Mouse (Mus musculus) lung, postnatal 25 days (tissue): ENCODE measurements around the gene Sdf4.

ENCODE experiments used
- DNase-seq: peaks from one replicate; pipeline ENCODE4 v3.0.0; 2022; ENCODE audit warnings: low spot score

Sdf4 gene

DNA sequence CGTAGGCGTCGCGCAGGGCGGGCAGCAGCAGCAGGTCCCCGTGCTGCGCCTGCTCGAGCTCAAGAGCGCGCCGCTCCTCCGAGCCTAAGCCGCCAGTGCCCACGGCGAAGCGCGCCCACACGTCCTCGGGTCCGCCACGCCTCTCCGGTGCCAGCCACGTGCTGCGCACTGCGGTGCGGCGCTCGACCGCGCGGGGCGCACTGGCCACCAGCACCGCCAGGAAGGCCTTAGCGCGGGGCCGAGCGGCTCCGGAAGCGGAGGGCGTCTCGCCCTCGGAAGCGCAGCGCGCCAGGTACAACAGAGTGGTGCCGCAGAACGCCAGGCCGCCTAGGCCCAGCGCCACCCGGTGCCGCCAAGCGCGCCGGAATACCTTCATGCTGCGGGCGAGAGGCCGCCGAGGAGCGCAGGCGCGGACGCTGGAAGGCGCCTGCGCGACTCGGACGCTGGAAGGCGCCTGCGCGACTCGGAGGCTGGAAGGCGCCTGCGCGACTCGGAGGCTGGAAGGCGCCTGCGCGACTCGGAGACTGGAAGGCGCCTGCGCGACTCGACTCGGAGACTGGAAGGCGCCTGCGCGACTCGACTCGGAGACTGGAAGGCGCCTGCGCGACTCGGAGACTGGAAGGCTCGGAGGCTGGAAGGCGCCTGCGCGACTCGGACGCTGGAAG, at the start of gene Sdf4, which contains the start of gene B3galt6:
Sdf4 (plus strand) TSS at position 632 of the 665 bp plus-strand sequence.
B3galt6 (minus strand) TSS at position 409 of the 665 bp plus-strand sequence.
- peak; percentile 78 for DNase-seq

DNA sequence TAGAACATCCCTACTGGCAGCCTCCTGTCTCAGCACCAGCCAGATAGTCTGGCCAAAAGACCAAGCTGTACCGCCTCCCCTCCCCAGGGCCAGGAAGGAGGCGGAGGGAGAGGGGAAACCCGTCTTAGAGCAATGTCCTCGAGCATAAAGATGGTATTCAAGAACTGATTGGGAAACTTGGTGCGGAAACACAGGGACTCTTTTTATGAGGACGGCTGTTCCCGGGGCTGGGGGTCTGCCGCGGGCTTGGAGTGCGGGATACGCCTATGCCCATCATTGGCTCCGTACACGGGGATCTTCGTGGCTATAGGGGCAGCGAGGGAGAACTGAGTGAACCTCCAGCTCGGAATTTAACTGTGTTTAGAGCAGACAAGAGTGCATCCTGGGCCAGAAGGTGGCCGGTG, 49.6 kb upstream of the Sdf4 start:
- DNase-seq = peak; percentile 25

DNA sequence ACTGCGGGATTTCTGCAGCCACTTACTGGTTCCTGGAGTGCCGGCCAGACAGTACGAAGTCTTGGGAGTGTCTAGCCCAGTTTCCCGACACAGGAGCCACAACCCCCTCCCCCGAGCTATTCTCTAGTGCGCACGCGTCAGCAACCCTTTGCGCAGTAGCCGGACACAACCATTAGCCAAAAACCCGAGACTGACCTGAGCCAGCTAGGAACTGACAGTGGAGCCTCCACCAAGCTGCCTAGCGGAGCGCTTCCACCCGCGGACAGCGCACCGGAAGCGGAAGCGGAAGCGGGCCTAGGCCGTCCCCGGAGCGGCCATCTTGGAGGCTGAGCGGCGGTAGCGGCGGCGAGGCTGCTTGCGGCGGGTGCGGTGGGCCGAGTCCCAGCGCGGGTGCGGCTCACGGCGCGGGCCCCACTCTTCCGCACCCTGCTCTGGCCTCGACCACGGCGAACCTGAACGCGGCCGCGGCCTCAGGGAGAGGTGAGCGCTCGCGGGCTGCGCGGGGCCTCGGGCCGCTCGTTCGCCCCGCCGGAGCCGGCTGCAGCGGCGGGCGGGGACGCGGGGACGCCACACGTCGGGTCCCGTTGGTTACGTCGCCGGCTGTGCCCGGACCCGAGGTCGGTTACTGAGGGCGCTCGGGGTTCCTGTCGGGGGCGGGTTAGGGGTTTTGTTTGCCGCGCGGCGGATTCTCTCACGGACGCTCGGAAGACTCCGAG, 49.0 kb upstream of the Sdf4 start, which contains the start of gene Ube2j2:
Ube2j2 (plus strand) TSS at position 298 of the 716 bp plus-strand sequence.
- DNase-seq = peak; percentile 96

DNA sequence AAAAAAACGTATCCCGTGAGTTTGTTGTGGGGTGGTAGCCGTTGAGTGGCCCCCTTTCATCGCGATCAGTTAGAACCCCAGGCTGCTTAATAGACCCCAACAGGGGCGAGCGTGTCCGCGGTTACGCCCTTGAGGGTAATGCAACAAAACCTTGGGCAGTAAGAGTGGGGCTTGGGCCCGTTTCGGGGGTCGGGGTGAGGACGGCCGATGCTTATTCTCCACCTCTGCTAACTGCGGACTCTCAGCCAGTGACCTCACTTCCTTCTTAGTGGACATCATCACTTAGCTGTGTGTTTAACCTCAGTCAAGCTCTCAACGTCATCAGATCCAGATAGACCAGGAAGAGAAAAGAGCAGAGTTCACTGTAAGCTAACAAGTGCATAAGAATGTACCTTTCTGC, 48.4 kb upstream of the Sdf4 start:
- no peak for DNase-seq

DNA sequence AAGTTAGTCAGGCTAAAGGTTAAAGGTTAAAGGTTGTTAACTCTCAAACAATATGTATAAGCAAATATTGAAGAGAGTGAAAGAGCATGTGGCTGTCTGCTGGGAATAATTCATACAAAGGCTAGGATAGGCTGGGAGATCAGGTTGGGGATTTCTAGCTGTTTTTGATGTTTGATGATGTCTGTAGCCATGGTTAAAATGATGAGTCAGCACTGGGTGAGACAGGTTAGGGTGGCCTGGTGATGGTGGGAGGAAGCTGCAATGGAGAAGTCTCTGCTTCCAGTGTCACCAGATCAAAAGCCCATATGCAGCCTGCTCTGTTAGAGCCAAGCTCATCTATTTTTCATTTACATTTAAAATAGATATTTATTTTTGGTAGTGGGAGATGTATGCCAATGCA, 45.6 kb upstream of the Sdf4 start:
- DNase-seq = no peak

DNA sequence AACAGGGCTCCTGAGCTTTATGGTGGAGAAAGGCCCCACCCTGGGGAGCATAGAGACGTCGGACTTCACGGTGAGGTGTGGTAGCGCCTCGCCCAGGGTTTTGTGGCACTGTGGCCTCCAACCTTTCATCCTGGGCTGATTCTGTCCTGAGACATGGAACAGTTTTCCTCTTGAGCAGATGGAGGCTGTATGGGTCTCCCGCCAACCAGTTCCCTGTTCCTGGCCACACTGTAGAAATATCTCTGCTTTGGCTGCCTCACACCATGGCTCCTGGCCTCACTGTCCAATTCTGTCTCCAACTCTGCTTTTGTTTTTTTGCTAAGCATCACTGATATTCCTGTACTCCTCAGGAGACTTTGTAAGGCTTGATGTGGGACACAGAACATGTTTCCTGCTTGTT, 37.2 kb upstream of the Sdf4 start:
- no peak for DNase-seq

DNA sequence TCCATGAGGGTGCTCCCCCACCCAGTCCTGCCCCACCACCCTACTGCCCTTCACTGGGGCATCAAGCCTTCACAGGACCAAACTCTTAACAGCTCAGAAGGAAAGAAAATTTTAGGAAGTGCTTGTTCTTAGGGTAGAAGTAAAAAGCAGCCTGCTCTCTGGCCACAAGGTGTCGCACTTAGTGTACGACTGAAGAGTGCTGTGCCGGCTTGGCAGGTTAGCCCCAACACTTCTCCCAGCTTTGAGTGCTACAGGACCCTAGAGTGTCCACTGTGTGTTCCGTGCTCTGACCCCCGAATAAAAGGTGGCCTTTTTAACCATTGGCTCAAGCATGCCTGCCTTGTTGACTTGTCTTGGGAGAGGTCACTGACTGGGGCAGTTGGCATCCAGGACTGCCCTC, 33.4 kb upstream of the Sdf4 start:
- peak; percentile 79 for DNase-seq

DNA sequence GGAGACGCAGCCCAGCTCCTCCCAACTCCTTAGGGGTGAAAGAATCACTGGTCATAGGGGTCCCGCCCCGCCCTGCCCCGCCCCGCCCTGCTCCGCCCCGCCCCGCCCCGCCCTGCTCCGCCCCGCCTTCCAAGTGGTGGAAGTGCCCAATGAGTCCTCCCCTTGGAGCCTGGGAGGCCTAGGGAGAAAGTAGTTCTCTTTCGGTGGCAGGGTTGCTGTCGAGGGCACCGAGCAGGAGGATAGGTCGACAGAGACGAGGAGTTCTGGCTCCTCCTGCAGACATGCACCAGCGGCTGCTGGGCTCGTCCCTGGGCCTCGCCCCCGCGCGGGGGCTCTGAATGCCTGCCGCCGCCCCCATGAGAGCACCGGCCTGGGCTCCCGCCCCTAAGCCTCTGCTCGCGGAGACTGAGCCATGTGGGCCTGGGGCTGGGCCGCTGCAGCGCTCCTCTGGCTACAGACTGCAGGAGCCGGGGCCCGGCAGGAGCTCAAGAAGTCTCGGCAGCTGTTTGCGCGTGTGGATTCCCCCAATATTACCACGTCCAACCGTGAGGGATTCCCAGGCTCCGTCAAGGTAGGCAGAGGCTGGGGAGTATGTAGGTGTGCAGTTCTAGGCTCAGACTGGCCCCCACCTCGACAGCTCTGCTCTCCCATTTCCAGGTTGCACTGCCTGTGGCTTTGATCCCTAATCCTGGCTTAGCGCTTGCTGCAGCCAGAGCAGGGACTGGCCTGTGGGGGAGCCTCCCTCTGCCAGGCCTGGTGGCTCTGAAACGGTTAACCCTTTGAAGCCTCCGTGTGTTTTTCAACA, 30.3 kb upstream of the Sdf4 start, which contains the start of gene C1qtnf12:
C1qtnf12 (plus strand) TSS at position 152 of the 805 bp plus-strand sequence.
- DNase-seq = peak; percentile 19

DNA sequence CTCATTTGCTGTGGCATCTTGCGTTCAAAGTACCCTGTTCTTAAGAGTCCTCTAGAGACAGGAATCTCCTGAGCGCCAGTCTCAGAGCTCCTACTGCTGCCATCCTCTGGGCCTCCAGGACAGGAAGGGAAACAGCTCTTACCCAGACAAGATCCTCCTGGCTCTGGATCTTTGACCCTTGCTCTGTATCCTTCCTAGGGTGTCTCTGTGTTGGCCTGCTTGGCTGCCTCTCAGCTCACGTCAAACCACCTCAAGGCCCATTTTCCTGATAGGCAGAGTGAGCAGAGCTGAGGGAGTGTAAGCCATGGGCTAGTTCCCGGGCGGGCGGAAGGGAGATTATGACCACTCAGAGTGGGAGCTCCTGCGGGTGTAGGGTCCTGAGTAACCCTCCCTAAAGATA, 29.6 kb upstream of the Sdf4 start:
- no peak for DNase-seq

DNA sequence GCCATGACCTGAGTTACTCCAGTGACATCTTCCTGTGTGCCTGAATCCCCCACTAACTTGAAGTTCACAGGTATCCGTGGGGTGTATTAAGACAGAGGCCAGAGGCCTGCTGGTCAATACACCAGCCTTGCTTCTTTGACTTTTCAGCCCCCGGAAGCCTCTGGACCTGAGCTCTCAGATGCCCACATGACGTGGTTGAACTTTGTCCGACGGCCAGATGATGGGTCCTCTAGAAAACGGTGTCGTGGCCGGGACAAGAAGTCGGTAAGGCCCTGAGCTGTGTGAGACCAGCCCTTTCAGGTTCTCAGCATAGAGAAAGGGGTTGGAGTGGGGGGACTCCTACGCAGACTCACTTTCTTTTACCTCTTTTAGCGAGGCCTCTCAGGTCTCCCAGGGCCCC, 28.3 kb upstream of the Sdf4 start:
- DNase-seq = no peak

DNA sequence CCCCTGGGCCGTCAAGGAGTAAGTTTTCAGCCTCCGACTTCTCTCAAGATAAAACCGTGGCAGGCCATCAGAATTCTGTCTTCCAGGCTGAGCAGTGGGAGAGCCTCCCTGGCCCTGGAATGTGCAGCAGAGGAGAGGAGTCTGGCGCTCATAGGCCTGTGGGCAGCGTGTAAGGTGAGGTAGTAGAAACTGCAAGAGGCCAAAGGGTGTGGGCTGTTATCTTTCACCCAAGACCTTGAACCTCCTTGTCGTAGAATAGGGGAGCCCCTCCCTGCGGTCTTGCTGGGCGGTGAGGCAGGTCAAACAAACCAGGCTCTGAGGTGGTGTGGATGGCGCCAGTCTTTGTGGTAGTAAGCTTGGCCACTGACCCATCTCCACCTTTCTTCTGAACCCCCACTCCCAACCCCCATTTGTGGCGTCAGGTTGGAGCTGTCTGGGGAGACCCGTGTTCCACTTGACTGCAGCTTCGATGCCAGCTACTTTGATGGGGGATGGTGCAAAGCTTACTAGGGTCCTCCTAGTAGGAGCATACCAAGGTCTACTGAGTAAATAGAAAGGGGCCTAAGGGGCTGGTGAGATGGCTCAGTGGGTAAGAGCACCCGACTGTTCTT, 23.5 kb upstream of the Sdf4 start:
- DNase-seq = no peak

DNA sequence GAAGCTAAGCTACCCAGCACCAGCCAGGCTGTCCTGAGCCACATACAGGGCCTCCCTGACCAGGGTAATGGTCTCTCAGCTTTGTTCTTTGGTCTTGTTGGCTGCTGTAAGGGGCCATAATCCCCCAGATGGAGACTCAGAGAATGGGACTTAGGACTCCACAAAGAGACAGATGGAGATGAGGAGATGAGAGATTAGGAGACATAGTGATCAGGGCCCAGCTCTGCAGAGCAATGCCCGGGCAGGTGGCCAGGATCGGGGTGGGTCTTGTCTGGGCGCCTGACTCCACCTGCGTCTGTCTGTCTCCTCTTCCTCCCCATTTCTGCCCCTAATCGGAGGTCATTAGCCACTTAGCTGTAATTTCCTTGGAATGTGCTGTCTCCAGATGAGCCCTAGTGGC, 22.4 kb upstream of the Sdf4 start:
- DNase-seq = no peak

DNA sequence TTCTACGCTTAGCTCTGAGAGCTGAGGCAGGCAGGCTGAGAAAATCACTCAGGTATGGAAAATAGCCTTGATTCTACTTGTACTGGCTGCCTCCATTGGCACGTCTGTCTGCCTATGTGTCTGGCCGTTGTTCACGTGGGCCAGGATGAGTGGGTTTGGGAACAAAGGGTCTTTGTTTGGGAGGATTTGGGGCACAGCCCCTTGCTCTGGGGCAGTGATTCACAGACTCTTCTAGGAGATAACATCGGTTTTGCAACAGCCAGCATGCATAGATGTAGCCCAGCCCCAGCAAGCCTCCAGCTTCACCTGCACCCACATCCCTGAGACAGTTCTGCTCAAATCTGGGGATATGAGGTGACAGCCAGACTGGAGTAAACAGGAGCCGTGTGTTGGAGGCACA, 20.0 kb upstream of the Sdf4 start:
- no peak for DNase-seq

DNA sequence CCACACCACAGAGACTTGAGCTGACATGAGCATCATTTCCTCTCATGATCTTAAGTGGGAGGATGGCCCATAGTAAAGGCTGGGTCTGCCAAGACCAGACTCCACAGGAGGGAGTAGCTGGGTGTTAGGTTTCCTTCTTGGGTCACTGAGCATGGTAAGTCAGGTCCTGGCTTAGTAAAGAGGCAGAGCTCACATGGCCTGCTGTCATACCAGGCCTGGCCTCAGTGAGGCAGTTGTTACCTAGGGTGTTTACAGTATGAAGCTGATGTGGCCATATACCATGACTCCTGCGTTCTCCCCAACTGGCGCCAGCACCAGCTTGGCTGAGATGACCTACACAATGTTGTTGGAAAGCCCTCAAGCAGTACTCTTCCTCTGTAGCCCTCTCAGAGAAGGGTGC, 19.4 kb upstream of the Sdf4 start:
- no peak for DNase-seq

DNA sequence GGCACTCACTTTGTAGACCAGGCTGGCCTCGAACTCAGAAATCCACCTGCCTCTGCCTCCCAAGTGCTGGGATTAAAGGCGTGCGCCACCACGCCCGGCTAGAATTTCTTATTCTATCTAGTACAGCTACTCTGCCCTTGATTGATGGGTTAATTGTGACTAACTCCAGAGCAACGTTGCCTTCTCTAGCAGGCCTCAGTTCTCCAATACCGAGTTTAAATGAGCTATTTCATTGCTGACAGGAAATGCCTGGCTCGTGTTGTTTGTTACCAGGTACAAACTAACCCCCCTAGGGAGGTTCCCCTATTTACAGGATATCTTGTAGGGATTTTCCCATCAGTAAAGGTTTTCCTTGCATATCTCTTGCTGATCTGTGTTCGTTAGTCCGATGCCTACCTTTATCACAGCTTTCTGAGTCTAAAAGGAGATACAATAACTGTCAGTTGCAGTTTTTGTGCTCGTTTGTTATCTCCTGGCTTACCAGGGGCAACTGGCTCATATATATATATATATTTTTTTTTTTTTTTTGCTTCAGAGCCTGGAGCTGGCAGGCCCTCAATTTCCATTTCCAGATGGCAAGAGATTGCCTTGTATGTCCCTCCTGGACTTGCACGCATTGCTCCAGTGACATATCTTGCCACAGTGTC, 11.1 kb upstream of the Sdf4 start:
- DNase-seq = no peak

DNA sequence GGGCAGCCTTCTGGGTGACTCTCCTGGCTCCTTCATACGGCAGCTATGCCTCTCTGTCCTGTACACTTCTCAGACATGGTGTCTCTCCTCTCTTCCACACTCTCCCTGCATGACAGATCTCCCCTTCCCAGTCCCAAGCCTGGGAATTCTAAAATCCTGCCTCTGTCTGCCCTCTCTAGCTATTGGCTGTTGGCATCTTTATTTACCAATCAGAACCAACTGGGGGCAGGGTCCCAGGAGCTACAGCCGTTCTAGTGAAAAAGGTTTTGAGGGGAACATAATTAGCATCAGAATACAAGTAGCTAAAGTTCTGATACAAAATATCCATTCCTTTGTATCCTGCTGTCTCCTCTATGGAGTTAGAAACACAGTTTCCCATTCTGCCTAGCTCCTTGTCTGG, 8.9 kb upstream of the Sdf4 start:
- no peak for DNase-seq

DNA sequence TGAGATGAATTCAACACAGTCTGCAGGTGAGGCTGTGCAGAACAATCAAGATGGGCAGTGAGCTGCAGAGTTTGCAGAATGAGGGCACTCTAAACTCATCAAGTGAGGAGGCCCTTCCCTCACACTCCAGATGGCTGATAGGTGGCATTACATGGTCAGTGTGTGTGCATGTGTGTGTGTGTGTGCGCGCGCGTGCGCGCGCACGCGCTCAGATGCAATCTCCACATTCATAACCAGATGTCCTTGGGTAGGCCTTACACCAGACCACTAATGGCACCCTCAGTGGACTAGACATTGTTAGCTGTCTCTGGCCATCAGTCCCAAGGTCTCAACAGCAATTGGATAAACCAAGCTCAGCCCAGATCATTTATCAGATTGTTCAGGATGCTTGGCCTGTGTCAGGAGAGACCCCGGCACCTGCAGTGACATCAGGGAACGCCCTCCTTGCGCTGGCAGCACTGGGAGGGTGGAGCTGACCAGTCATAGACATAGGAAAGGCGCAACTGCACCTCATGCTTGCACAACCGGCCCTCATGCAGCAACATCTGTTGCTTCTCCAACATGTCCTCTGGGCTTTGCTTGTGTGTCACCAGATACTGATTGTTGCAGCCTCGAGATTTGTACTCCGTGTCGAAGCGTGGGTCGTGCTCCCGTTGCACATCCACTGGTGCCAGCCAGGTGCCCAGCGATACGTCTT, 1.3 kb upstream of the Sdf4 start:
- no peak for DNase-seq

DNA sequence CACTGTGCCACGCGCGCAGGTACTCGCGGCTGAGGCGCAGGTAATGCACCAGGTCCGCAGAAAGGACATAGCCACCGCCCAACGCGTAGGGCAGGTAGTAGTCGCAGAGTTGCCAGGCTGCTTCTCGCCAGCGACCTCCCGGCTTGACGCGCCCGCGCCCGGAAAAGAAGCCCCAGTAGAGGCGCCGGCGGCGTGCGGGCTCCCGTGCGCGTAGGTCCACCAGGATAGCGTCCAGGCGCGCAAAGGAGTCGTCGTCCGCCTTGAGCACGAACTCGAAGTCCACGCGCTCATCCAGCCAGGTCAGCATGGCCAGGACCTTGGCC, 803 bp upstream of the Sdf4 start:
- no peak for DNase-seq

DNA sequence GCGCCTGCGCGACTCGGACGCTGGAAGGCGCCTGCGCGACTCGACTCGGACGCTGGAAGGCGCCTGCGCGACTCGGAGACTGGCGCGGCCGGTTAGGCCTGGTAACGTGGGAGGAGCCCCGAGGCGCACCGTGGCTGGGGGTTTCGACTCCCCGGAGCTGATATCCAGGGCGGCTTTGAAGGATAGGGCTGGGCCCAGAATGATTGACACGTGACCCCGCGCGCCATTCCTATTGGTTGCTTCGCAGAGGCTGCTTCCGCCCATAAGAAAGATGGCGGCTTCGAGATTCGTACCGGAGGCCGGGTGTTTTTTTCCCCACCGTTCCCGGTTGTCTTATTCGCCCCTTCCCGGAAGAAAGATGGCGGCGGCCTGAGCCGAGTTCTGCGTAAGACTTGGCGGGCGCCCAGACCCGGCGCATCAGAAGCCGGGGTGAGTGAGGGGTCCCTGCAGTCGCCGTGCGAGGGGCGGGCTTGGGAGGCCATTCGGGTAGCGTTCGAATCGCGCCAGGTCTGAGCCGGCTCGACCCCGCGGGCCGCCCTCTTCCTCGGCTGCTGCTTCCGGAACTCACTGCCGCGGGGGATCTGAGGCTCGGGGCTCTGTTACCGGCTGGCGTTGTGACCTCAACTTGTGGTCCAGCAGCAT, 355 bp downstream of the Sdf4 start:
- DNase-seq = peak; percentile 95

DNA sequence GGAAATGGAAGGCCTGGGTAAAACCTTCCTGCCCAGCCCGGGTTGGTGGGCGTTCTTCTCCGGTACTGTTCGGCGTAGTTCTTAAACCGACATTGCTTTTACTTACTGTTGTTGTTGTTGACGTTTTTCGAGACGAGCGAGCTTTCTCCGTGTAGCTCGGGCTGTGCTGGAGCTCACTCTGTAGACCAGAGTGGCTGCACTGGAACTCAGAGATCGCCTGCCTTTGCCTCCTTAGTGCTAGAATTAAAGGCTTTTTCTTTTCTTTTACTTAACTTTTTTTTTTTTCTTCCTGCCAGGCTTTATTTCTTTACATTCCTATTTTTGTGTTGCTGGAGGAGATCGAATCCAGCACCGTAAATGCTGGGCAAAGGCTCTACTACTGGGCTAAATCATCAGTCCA, 934 bp downstream of the Sdf4 start:
- DNase-seq = no peak

DNA sequence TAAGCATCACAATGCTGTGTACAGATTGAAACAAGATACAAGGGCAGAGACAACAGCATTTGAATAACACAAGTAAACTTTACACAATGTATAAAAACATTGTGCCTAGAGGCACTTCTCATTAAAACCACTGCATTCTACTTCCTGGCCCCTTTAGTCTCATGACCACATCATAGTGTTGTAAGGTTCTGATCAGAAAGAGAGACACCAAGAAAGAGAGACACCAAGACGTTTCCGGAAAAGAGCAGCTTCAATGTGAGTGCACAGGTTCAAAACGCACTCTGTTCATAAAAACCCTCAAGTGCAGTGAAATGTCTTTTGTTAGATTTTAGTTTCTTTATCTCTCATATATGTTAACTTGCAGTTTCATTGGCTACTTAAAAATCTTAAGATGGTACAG, 11.4 kb downstream of the Sdf4 start:
- no peak for DNase-seq
